Mouse (Mus musculus): Measurements from ENCODE around the gene Fgf22. TPM values are rescaled to one million over a fixed set of nuclear protein-coding genes. Genes with fewer than 3 reads are reported as not detected.

Gene Fgf22
- polyA plus RNA-seq, 1 experiment from 2014 or later, result 0.18 TPM

DNA sequence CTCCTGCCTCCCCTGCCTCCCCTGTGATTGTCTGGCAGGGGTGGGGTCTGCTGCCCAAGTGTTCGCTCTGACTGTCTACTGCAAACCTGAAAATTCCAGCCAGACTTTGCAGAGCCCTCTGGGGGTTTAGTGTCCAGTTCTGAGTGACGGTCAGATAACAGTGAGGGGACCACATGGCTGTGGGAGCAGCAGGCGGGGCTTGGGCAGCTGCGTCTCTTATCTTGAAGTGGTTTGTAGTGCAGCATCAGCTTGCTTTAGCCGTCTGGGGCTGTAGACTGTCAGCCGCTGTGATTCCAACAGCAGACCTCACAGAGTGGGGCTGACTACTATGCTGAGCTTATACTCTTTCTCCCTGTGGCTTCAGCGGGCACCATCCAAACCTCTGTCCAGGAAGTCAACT lies 45.6 kb upstream of the Fgf22 start:
- Histone ChIP-seq H3K9ac (replicated peaks; ENCODE audit: low read depth) (no peak overlapping the region), H3K27ac (ENCODE audit: low read length) (no peak overlapping the region), H3K4me1 (ENCODE audit: insufficient read depth, low read depth, low read length) (peaks cover 18% of the 10 kb centered on the region), H3K36me3 (ENCODE audit: insufficient read depth, low read length) (peaks cover 18% of the 10 kb centered on the region), H3K4me3 (ENCODE audit: low read depth, low read length) (no peak overlapping the region), H3K27me3 (replicated peaks; ENCODE audit: insufficient read depth, low read length) (no peaks in the 10 kb centered on the region), H3K4me2 (replicated peaks; ENCODE audit: low read depth, low read length) (peak overlapping the region; percentile 17; the same call in 1 of the 2 replicates), H3K9me3 (ENCODE audit: low read length) (no peaks in the 10 kb centered on the region)
- ATAC-seq (no peak), DNase-seq (ENCODE audit: low spot score) (no peak)
- no peak for TF ChIP-seq EP300 (IDR thresholded peaks at IDR 0.05)
- no peak for TF ChIP-seq CTCF (IDR thresholded peaks at IDR 0.05)
- 47% methylated on average over 7 of the region's 7 CpGs for whole genome bisulfite sequencing

DNA sequence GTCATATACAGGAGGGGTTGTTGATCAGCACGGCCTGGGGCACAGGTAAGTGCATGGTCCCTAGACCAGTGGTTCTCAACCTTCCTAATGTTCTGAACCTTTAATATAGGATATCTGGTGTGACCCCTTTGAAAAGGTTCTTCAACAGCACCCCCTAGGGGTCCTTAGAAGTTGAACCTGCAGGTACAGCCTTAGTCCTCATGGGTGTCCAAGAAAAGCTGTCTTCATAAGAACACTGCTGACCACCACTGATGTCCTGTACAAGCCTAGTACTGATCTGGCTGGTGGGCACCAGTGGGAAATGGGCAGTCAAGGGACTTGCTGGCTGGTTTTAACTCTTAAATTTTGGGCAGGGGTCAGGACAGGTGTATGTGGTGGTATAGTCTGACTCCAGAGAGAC lies 42.8 kb upstream of the Fgf22 start:
- Histone ChIP-seq H3K4me2 (replicated peaks; ENCODE audit: low read depth, low read length) (no peak overlapping the region), H3K9me3 (ENCODE audit: low read length) (no peaks in the 10 kb centered on the region), H3K36me3 (ENCODE audit: insufficient read depth, low read length) (peaks cover 18% of the 10 kb centered on the region), H3K4me1 (ENCODE audit: insufficient read depth, low read depth, low read length) (peaks cover 10% of the 10 kb centered on the region; the same call in 1 of the 2 replicates), H3K27me3 (replicated peaks; ENCODE audit: insufficient read depth, low read length) (peaks cover 18% of the 10 kb centered on the region), H3K9ac (replicated peaks; ENCODE audit: low read depth) (no peak overlapping the region), H3K27ac (ENCODE audit: low read length) (no peak overlapping the region; the same call in 1 of the 2 replicates), H3K4me3 (ENCODE audit: low read depth, low read length) (no peak overlapping the region)
- DNase-seq (ENCODE audit: low spot score) (peak; percentile 48), ATAC-seq (0 out of 2 replicates have a peak, but pooled peaks have one; percentile 11)
- 79% methylated on average over 1 of the region's 1 CpGs for WGBS
- TF ChIP-seq EP300 (IDR thresholded peaks at IDR 0.05), result no peak
- TF ChIP-seq CTCF (IDR thresholded peaks at IDR 0.05), result peak; percentile 55

DNA sequence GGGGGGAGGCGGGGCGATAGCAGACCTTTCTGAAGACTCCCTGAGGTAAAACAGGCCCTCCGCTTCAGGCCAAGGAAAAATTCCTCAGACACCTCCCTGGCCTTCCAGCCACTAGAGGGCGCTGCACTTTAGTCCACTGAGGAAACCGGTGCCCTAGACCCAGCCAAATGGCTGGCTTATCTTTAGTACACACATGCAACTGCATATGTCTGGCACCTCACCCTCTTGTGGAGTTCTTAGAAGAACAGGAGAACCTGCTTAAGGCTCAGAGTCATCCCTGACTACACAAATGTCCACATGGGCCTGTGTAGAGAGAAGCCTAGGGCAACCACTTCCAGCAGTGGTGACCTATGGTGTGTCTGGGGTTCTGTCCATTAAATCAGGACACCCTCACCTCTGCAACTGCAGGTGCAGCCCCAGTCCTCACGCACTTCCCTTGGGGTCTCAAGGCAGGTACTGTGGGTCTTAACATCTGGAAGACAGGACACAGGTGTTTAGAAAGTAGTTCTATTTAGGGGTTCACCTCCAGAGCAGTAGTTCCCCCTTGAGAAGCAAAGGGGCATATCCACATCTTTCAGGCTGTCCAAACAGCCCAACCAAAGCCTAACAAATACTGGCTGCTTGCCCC lies 42.3 kb upstream of the Fgf22 start:
- ATAC-seq, result peak; percentile 78
- peak; percentile 89 for DNase-seq (ENCODE audit: low spot score)
- Histone ChIP-seq H3K4me3 (ENCODE audit: low read depth, low read length) (no peak overlapping the region), H3K27me3 (replicated peaks; ENCODE audit: insufficient read depth, low read length) (peaks cover 24% of the 10 kb centered on the region), H3K9ac (replicated peaks; ENCODE audit: low read depth) (no peak overlapping the region), H3K27ac (ENCODE audit: low read length) (no peak overlapping the region), H3K4me2 (replicated peaks; ENCODE audit: low read depth, low read length) (no peak overlapping the region), H3K9me3 (ENCODE audit: low read length) (no peaks in the 10 kb centered on the region), H3K4me1 (ENCODE audit: insufficient read depth, low read depth, low read length) (peaks cover 5% of the 10 kb centered on the region; the same call in 1 of the 2 replicates), H3K36me3 (ENCODE audit: insufficient read depth, low read length) (peaks cover 18% of the 10 kb centered on the region)
- TF ChIP-seq EP300 (IDR thresholded peaks at IDR 0.05) (no peak), CTCF (IDR thresholded peaks at IDR 0.05) (peak; percentile 85)
- WGBS, result 21% methylated on average over 4 of the region's 6 CpGs

DNA sequence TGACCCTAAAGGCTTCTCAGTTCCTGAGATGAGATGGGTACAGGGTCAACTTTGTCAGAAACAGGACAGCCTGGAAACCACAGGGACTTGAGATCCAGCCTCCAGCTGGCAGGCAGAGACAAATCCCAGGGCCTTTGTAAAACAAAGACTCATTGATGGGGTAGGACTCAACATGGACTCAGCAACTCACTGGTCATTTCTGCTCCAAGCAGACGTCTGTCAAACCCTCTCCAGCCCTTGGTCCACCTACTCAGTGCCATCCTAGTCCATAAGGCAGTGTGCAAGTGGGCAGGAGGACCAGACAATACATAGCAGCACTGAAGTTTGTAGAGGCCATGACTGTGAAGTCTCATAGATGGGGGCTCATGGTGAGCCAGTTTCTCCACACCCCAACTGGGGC lies 41.7 kb upstream of the Fgf22 start:
- DNase-seq (ENCODE audit: low spot score), result no peak
- no peak overlapping the region for H3K27ac ChIP-seq (ENCODE audit: low read length)
- H3K27me3 ChIP-seq (replicated peaks; ENCODE audit: insufficient read depth, low read length), result peaks cover 29% of the 10 kb centered on the region
- no peak overlapping the region for H3K4me2 ChIP-seq (replicated peaks; ENCODE audit: low read depth, low read length)
- 44% methylated on average over 1 of the region's 1 CpGs for WGBS
- H3K4me3 ChIP-seq (ENCODE audit: low read depth, low read length), result no peak overlapping the region
- H3K4me1 ChIP-seq (ENCODE audit: insufficient read depth, low read depth, low read length), result peaks cover 5% of the 10 kb centered on the region; the same call in 1 of the 2 replicates
- H3K9ac ChIP-seq (replicated peaks; ENCODE audit: low read depth), result no peak overlapping the region
- H3K9me3 ChIP-seq (ENCODE audit: low read length), result no peaks in the 10 kb centered on the region
- peaks cover 18% of the 10 kb centered on the region for H3K36me3 ChIP-seq (ENCODE audit: insufficient read depth, low read length)
- TF ChIP-seq EP300 (IDR thresholded peaks at IDR 0.05) (no peak), CTCF (IDR thresholded peaks at IDR 0.05) (no peak)
- ATAC-seq, result no peak

DNA sequence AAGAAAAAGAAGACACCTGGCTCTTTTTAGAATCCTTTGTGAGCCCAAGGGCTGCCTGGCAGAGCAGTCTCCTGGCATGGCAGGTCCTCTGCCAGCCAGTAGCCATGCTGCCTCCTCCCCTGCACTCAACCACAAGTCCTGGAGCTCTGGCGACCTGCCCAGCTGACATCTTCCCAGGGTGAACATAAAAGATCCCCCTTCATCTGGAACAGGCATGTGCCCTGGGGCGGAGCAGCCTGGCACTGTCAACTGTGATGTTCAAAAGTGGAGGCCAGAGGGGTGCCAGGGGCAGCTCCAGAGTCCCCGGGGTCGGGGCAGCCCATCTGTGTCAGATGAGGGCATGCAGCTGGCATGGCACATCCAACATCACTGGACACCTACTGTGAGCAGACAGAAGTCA lies 39.9 kb upstream of the Fgf22 start:
- H3K27ac ChIP-seq (ENCODE audit: low read length), result no peak overlapping the region
- H3K27me3 ChIP-seq (replicated peaks; ENCODE audit: insufficient read depth, low read length), result peaks cover 40% of the 10 kb centered on the region
- DNase-seq (ENCODE audit: low spot score) (no peak), ATAC-seq (no peak)
- no peak overlapping the region for H3K9ac ChIP-seq (replicated peaks; ENCODE audit: low read depth)
- H3K4me2 ChIP-seq (replicated peaks; ENCODE audit: low read depth, low read length), result no peak overlapping the region
- H3K4me1 ChIP-seq (ENCODE audit: insufficient read depth, low read depth, low read length), result peaks cover 5% of the 10 kb centered on the region; the same call in 1 of the 2 replicates
- H3K4me3 ChIP-seq (ENCODE audit: low read depth, low read length), result no peak overlapping the region
- 67% methylated on average over 4 of the region's 4 CpGs for WGBS
- peaks cover 17% of the 10 kb centered on the region; the same call in 1 of the 2 replicates for H3K36me3 ChIP-seq (ENCODE audit: insufficient read depth, low read length)
- no peak for TF ChIP-seq EP300 (IDR thresholded peaks at IDR 0.05)
- TF ChIP-seq CTCF (IDR thresholded peaks at IDR 0.05), result no peak
- no peaks in the 10 kb centered on the region for H3K9me3 ChIP-seq (ENCODE audit: low read length)

DNA sequence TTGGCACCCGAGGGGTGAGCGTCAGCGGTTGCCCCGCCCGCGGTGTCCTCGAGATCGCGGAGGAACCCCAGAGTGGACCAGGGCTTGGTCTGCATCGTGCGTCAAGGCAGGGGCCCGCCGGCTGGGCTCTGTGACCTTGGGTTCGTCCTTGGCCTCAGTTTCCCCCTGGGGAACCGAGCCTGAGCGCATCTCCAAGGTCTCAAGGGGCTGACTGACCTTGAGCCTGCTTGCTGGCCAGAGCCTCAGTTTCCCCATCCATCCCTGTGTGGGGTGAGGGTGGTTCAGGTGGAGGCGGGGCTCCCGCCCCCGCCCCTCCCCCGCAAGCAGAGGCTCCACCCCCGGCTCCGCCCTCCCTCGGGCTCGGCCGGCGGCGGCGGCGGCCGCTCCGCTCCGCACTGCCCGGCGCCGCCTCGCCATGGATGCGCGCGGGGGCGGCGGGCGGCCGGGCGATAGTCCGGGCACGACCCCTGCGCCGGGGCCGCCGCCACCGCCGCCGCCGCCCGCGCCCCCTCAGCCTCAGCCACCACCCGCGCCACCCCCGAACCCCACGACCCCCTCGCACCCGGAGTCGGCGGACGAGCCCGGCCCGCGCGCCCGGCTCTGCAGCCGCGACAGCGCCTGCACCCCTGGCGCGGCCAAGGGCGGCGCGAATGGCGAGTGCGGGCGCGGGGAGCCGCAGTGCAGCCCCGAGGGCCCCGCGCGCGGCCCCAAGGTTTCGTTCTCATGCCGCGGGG lies 38.5 kb upstream of the Fgf22 start, which contains the start of gene Hcn2:
Gene Hcn2, plus strand, starts transcription at position 381 of the 734 bp plus-strand sequence.
- ATAC-seq (no peak), DNase-seq (ENCODE audit: low spot score) (no peak)
- Histone ChIP-seq H3K9ac (replicated peaks; ENCODE audit: low read depth) (no peak within 1 kb of the TSS), H3K9me3 (ENCODE audit: low read length) (no peaks in the 10 kb centered on the region), H3K27me3 (replicated peaks; ENCODE audit: insufficient read depth, low read length) (peaks cover 40% of the 10 kb centered on the region), H3K4me1 (ENCODE audit: insufficient read depth, low read depth, low read length) (peaks cover 5% of the 10 kb centered on the region; the same call in 1 of the 2 replicates), H3K4me2 (replicated peaks; ENCODE audit: low read depth, low read length) (peak within 1 kb of the TSS; percentile 82), H3K36me3 (ENCODE audit: insufficient read depth, low read length) (peaks cover 4% of the 10 kb centered on the region; the same call in 1 of the 2 replicates), H3K27ac (ENCODE audit: low read length) (no peak within 1 kb of the TSS), H3K4me3 (ENCODE audit: low read depth, low read length) (peak within 1 kb of the TSS; percentile 52)
- TF ChIP-seq EP300 (IDR thresholded peaks at IDR 0.05) (no peak), CTCF (IDR thresholded peaks at IDR 0.05) (no peak)
- 5% methylated on average over 27 of the region's 91 CpGs for WGBS

Measured in lung, postnatal 0 days (tissue).